Mouse (Mus musculus) G1E (cell line): ENCODE data around the gene Rnf151.

Source experiments
- CTCF ChIP-seq: IDR thresholded peaks from 2 replicates; pipeline ENCODE4 v1.5.1; 2012; ENCODE audit warnings: low read depth, low read length, inconsistent platforms, mixed read lengths
- GATA1 ChIP-seq: IDR thresholded peaks from 2 replicates; pipeline ENCODE4 v1.6.1; 2012; ENCODE audit warnings: borderline replicate concordance, low read length, inconsistent platforms, mixed read lengths
- GATA2 ChIP-seq: IDR thresholded peaks from 2 replicates; pipeline ENCODE4 v1.6.1; 2012; ENCODE audit warnings: low read depth, low read length, inconsistent platforms, borderline replicate concordance
- TAL1 ChIP-seq: conservative IDR thresholded peaks from 2 replicates; pipeline ENCODE4 v1.6.1; 2012; ENCODE audit warnings: low read depth, low read length, inconsistent platforms, mixed read lengths

GRCm38 (mm10) chr17:24697985-24698384, 19.9 kb downstream of the Rnf151 start:
- TF ChIP-seq CTCF (no peak), GATA1 (no peak), GATA2 (no peak), TAL1 (no peak)
